Mouse (Mus musculus) olfactory bulb, adult 2 months (tissue): Measurements from ENCODE around the gene Psenen.

Source experiments
- CTCF ChIP-seq: fragments of 200-500 bp; IDR thresholded peaks from 2 replicates; pipeline ENCODE4 v1.5.1; 2012; ENCODE audit warnings: low read depth, mild to moderate bottlenecking, low read length, moderate library complexity; ENCODE audit not compliant: insufficient read depth
- POLR2A ChIP-seq: fragments of 200-500 bp; IDR thresholded peaks from 2 replicates; pipeline ENCODE4 v1.6.1; 2012; ENCODE audit warnings: mild to moderate bottlenecking, low read depth, low read length, moderate library complexity; ENCODE audit not compliant: insufficient read depth

DNA sequence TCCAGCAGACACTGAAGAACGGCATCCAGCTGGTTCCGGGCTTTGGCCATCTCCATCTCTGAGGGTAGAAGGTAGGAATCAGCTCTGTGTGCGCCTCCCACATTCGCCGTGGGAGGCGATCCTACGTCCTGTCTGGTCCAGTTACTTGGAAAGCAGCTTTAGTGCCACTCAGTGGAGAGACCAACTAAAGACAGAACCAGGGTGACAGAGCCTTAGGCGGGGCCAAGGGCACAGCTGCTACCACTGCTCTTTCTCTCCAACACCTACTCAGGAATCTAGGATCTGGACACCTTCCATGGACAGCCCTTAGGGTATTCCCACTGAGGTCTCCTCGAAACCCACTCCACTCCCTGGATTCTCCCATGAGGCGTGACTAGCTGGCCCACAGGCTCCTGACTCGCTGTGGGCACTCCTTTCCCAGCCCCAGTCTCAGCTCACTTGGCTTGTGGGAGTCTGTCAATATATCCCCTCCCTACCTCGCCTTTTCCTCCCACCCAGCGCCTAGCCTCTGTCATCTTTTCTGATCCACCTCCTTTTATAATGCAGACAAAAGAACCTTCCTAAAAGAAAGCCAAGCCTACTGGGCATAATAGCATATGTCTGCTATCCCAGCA is 5.4 kb downstream of the Psenen start:
- no peak for TF ChIP-seq CTCF
- no peak for TF ChIP-seq POLR2A
